Mouse (Mus musculus): Measurements from ENCODE around the gene Sowahb. TPM values are rescaled to one million over a fixed set of nuclear protein-coding genes. Genes with fewer than 3 reads are reported as not detected.
A peak's percentile ranks its signal among the peaks of the same experiment; 100 is the strongest.

The Sowahb gene
- 2.0 and 2.2 TPM in 2 replicates for polyA plus RNA-seq (2012; rRNA removed)

DNA sequence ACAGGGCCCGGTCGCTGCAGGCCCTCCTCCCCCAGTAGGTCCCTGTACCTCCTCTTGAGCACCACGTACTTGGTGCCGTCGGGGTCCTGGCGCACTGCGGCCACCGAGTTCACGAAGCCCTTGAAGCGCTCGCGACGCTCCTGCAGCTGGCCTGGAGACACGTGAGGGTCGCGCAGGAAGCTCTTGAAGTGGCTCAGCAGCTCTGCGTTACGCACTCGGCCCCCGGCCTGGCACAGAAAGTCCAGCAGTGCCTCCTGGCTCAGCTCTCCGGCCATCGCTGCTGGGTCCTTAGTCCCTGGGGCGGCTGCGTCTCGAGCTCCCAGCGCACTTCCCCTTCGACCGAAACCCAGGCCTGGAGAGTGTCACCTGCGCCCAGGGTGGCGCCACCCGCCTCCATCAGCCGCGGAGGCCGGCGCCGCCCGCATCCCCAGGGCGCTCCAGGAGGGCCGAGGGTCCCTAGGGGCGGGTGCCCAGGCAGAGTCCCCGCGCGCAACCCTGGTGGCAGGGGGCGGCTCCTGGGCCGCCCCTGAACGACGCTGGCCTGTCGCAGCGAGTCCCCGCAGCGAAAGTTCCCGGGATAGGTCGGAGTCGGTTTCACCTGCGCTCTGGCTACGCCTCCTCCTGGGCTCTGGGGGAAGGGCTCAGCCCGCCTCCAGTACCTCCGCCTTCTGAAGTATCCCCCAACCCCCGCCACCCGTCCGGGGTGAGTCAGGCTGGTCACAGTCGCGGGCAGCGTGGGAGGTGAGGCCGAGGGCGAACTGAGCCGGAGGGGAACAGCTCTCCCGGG is at the start of gene Sowahb:
Sowahb (minus strand) TSS at position 439 of the 787 bp plus-strand sequence.
- Histone ChIP-seq H3K4me1 (ENCODE audit: control insufficient read depth, insufficient read depth, low read length) (peaks cover 5% of the 10 kb centered on the region), H3K4me3 (replicated peaks; ENCODE audit: extremely low read depth, low read depth, low read length) (peak within 1 kb of the TSS; percentile 55)
- 0 out of 2 replicates have a peak, but pooled peaks have one; percentile 10 for TF ChIP-seq POLR2A (IDR thresholded peaks at IDR 0.05; ENCODE audit: borderline replicate concordance, extremely low read depth, low read depth, low read length)
- no peak for TF ChIP-seq CTCF (IDR thresholded peaks at IDR 0.05; ENCODE audit: insufficient read depth, low read length)
- DNase-seq: peak; percentile 76
- 1% methylated on average over 68 of the region's 68 CpGs for WGBS

- H3K4me3 ChIP-seq (replicated peaks; ENCODE audit: extremely low read depth, low read depth, low read length): peak overlapping the region; percentile 91
- peaks cover 10% of the 10 kb centered on the region for H3K4me1 ChIP-seq (ENCODE audit: control insufficient read depth, insufficient read depth, low read length)
- DNase-seq: peak; percentile 54
- WGBS: under 1% methylated on average over 50 of the region's 50 CpGs
- TF ChIP-seq CTCF (IDR thresholded peaks at IDR 0.05; ENCODE audit: insufficient read depth, low read length): no peak
- 0 out of 2 replicates have a peak, but pooled peaks have one; percentile 7 for TF ChIP-seq POLR2A (IDR thresholded peaks at IDR 0.05; ENCODE audit: borderline replicate concordance, extremely low read depth, low read depth, low read length)
Observed at GRCm38 (mm10) chr5:93093638-93094527, 49.1 kb upstream of the Sowahb start.

DNA sequence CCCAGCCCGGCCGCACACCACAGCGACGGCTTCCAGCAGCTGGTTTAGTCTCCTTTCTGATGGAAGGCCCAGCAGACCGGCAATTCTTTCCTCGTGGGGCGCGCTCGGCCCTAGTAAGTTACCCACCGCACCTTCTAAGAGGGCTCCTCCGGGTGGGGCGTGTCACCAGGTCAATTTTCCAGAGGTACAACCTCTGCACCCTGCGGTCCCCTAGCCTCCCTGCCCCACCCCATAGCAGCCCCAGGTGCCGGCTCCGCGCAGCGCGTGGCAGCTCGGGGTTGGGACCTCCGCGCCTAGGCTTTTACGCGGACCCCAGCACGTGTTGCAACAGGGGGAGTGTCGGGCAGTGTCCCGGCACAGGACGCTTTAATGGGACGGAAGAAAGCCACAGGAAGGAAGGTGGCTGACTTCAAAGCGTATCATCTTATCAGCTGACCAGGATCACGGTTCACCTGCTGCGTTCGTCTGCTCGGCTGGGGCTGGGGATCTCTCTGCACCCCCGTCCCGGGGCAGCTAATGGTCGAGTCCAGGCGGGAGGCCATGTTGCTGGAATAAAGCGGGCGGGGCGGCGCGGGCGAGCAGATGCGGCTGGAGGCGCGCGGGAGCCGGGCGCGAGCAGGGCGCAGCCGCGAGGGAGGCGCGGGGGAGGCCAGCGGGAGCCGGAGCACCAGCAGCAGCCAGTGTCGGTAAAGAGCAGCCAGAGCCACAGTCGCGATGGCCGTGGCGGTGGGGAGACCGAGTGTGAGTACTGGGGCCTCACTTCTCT is 48.2 kb upstream of the Sowahb start, which contains the start of gene Sept11:
Sept11 (plus strand) TSS at position 581 of the 766 bp plus-strand sequence.
- WGBS: under 1% methylated on average over 63 of the region's 63 CpGs
- Histone ChIP-seq H3K4me3 (replicated peaks; ENCODE audit: extremely low read depth, low read depth, low read length) (peak within 1 kb of the TSS; percentile 91), H3K4me1 (ENCODE audit: control insufficient read depth, insufficient read depth, low read length) (peaks cover 10% of the 10 kb centered on the region)
- TF ChIP-seq POLR2A (IDR thresholded peaks at IDR 0.05; ENCODE audit: borderline replicate concordance, extremely low read depth, low read depth, low read length): peak; percentile 64; the same call in 1 of the 2 replicates
- no peak for TF ChIP-seq CTCF (IDR thresholded peaks at IDR 0.05; ENCODE audit: insufficient read depth, low read length)
- DNase-seq: peak; percentile 92

- peaks cover 10% of the 10 kb centered on the region for H3K4me1 ChIP-seq (ENCODE audit: control insufficient read depth, insufficient read depth, low read length)
- 5% methylated on average over 28 of the region's 28 CpGs for WGBS
- DNase-seq: peak; percentile 51
Observed at GRCm38 (mm10) chr5:93092147-93092781, 47.4 kb upstream of the Sowahb start.

DNA sequence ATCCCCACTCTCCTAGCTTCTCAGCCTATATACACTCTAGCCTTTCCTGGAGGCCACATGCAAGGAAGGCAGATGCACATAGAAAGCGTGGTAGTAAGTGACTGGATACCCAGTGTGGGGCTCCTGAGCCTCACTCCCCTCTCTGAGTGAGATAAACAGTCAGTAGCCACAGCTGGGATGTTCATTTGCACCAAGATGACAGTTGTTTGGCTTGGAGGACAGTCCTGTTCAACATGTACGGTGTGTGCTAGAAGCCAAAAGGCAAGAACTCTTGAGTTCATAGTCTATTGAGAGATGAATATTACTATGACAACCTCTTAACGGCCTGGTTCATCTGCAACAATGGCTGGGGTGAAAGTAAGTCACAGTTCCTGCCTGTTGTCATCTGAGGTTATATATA is 46.4 kb upstream of the Sowahb start:
- no peak for DNase-seq
- 55% methylated on average over 3 of the region's 3 CpGs for WGBS

More at GRCm38 (mm10) chr5:93092147-93092781, 47.4 kb upstream of the Sowahb start:
- TF ChIP-seq CTCF (IDR thresholded peaks at IDR 0.05; ENCODE audit: insufficient read depth, low read length): no peak
- peak overlapping the region; percentile 91 for H3K4me3 ChIP-seq (replicated peaks; ENCODE audit: extremely low read depth, low read depth, low read length)

DNA sequence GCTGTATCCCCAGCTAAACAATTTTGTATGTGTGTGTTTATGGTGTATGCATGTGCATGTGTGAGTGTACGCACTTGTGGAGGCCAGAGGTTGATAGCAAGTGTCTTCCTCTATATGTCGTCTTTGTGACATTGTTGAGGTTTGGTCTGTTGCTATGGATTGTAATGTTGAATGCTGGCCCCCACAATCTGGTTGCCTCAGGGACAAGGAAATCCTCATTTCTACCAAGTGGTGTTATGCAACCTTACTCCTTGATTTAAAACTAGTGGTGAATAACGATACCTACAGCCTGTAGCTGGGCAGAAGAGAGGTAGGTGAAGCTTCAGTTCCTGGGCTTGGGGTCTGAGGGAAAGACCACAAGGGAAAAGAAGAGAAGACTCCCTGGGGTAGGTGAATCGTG is 41.1 kb upstream of the Sowahb start:
- WGBS: 86% methylated on average over 4 of the region's 4 CpGs
- no peak overlapping the region for H3K4me3 ChIP-seq (replicated peaks; ENCODE audit: extremely low read depth, low read depth, low read length)
- H3K4me1 ChIP-seq (ENCODE audit: control insufficient read depth, insufficient read depth, low read length): no peaks in the 10 kb centered on the region
- no peak for DNase-seq
- no peak for TF ChIP-seq CTCF (IDR thresholded peaks at IDR 0.05; ENCODE audit: insufficient read depth, low read length)
- no peak for TF ChIP-seq POLR2A (IDR thresholded peaks at IDR 0.05; ENCODE audit: borderline replicate concordance, extremely low read depth, low read depth, low read length)

More for the DNA sequence above, 46.4 kb upstream of the Sowahb start:
- H3K4me1 ChIP-seq (ENCODE audit: control insufficient read depth, insufficient read depth, low read length): peaks cover 10% of the 10 kb centered on the region
- no peak overlapping the region for H3K4me3 ChIP-seq (replicated peaks; ENCODE audit: extremely low read depth, low read depth, low read length)
- TF ChIP-seq CTCF (IDR thresholded peaks at IDR 0.05; ENCODE audit: insufficient read depth, low read length): no peak
- TF ChIP-seq POLR2A (IDR thresholded peaks at IDR 0.05; ENCODE audit: borderline replicate concordance, extremely low read depth, low read depth, low read length): no peak

DNA sequence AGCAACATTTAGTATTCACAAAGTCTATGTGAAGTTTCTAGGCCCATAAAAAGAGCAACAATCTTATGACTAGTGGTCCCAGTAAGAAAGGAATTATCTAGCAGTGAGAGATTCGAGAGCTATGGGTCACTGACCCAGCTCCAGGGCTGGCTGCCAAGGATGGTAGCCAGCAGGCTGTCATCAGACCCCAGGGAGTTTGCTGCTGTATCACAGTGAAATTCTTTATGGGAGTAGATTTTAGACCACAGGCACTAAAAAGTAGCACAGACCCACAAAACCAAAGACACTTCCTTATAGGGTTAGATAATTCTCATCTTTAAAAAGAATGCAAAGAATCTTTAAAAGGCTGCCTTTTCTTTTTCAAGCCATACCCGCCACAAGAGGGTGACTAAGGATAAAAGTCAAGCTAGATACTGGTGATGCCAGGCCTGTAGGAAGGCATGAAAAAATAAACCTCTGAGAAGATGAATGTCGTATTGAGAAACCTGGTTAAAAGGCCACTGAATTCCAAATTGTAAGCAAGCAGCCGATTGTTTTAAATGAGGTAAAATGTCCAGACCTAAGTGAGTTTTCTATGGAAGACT is 40.3 kb upstream of the Sowahb start:
- WGBS: 45% methylated on average over 4 of the region's 4 CpGs

GRCm38 (mm10) chr5:93079596-93079995 is 34.8 kb upstream of the Sowahb start:
- WGBS: 85% methylated on average over 3 of the region's 3 CpGs
- no peak for DNase-seq

More for the DNA sequence above, 40.3 kb upstream of the Sowahb start:
- H3K4me1 ChIP-seq (ENCODE audit: control insufficient read depth, insufficient read depth, low read length): no peaks in the 10 kb centered on the region
- TF ChIP-seq CTCF (IDR thresholded peaks at IDR 0.05; ENCODE audit: insufficient read depth, low read length) (no peak), POLR2A (IDR thresholded peaks at IDR 0.05; ENCODE audit: borderline replicate concordance, extremely low read depth, low read depth, low read length) (no peak)
- H3K4me3 ChIP-seq (replicated peaks; ENCODE audit: extremely low read depth, low read depth, low read length): no peak overlapping the region
- DNase-seq: no peak

More at GRCm38 (mm10) chr5:93079596-93079995, 34.8 kb upstream of the Sowahb start:
- Histone ChIP-seq H3K4me1 (ENCODE audit: control insufficient read depth, insufficient read depth, low read length) (no peaks in the 10 kb centered on the region), H3K4me3 (replicated peaks; ENCODE audit: extremely low read depth, low read depth, low read length) (no peak overlapping the region)
- TF ChIP-seq CTCF (IDR thresholded peaks at IDR 0.05; ENCODE audit: insufficient read depth, low read length): no peak
- TF ChIP-seq POLR2A (IDR thresholded peaks at IDR 0.05; ENCODE audit: borderline replicate concordance, extremely low read depth, low read depth, low read length): no peak

All from lung, adult 2 months (tissue).